Mouse (Mus musculus) forebrain, embryonic 12.5 days (tissue): ENCODE measurements around the gene Cela3a. TPM values are rescaled to one million over a fixed set of nuclear protein-coding genes. Genes with fewer than 3 reads are reported as not detected.

Source experiments
- ATAC-seq: fragments of 200-750 bp; cut with Nextera tagmentation; 2 replicates; pipeline ENCODE4 v1.8.0; 2017; ENCODE audit warnings: moderate TSS enrichment; ENCODE audit not compliant: low FRiP score
- H3K27ac ChIP-seq: fragments of 300-500 bp; sonication (generic); 2 replicates; pipeline ENCODE4 v1.5.1; 2016; ENCODE audit warnings: mild to moderate bottlenecking
- H3K27me3 ChIP-seq: fragments of 300-500 bp; sonication (generic); 2 replicates; pipeline ENCODE4 v1.6.1; 2016; ENCODE audit warnings: mild to moderate bottlenecking
- H3K36me3 ChIP-seq: fragments of 300-500 bp; sonication (generic); replicated peaks from 2 replicates; pipeline ENCODE4 v1.6.1; 2016; ENCODE audit warnings: mild to moderate bottlenecking
- H3K4me1 ChIP-seq: fragments of 300-500 bp; sonication (generic); 2 replicates; pipeline ENCODE4 v1.6.1; 2016
- H3K4me2 ChIP-seq: fragments of 300-500 bp; sonication (generic); 2 replicates; pipeline ENCODE4 v1.6.1; 2016; ENCODE audit warnings: mild to moderate bottlenecking, moderate library complexity
- H3K4me3 ChIP-seq: fragments of 300-500 bp; sonication (generic); replicated peaks from 2 replicates; pipeline ENCODE4 v1.5.1; 2016; ENCODE audit warnings: mild to moderate bottlenecking
- H3K9ac ChIP-seq: fragments of 300-500 bp; sonication (generic); 2 replicates; pipeline ENCODE4 v1.6.1; 2016; ENCODE audit warnings: mild to moderate bottlenecking
- H3K9me3 ChIP-seq: fragments of 300-500 bp; sonication (generic); 2 replicates; pipeline ENCODE4 v1.6.1; 2016
- WGBS: fragments of 180-500 bp; shearing (Covaris S2); methylation state at CpG from one replicate; pipeline ENCODE4 v1.1.7; 2016; 5-methylcytosine and 5-hydroxymethylcytosine counted together
- polyA plus RNA-seq: library from polyadenylated mRNA; unstranded; fragments of >200 nt; fragmentation: Nextera tagmentation; extraction: Ambion mirVana; gene quantifications from 2 replicates; pipeline ENCODE4 v1.2.1, GENCODE M21; 2016

Gene Cela3a
- not detected in 2 replicates for polyA plus RNA-seq

DNA sequence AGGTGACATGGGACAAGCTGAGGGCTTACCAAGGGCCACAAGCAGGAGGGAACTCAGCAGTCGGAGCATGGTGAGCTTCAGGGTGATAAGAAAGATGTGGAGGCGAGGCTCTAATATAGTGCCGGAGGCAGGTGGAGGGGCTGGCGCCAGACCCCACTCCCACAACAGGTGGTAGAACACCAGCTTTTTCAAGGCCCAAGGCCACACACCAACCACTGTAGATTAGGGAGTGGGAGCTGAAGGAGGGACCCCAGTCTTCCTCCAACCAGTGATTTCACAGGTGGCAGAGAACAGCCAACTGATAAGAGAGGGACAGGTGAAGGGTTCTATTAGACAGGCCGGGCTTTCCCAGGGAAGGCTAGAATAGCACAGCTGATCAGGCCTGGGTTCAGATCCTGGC is at the start of gene Cela3a:
Gene Cela3a (minus strand): TSS at position 101 of the 400 bp plus-strand sequence.
- no peak within 1 kb of the TSS for H3K4me2 ChIP-seq
- no peak within 1 kb of the TSS for H3K9ac ChIP-seq
- ATAC-seq = no peak
- no peak within 1 kb of the TSS for H3K27ac ChIP-seq
- H3K4me3 ChIP-seq = no peak within 1 kb of the TSS
- H3K36me3 ChIP-seq = no peaks in the 10 kb centered on the region
- no peaks in the 10 kb centered on the region for H3K9me3 ChIP-seq
- no peaks in the 10 kb centered on the region for H3K4me1 ChIP-seq
- no peaks in the 10 kb centered on the region for H3K27me3 ChIP-seq
- 92% methylated on average over 5 of the region's 5 CpGs for WGBS

DNA sequence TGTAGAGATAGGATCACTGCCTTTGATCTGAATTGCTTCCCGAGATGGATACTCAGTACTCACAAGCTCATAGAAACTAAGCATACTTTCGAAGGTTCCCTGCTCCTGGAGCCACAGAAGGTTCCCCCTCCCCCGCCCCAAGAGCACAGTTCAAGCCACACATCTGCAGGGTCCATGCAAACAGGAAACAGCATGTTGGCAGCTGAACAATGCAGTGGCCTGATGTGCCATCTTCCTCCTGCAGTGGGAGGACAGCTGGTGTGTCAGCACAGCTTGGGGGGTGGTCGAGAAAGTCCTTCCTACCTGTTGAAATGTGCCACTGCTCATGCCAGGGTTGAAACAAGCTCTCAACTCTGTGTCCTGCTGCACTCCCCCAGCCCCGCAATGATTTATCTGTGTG is 49.3 kb upstream of the Cela3a start:
- Histone ChIP-seq H3K4me3 (no peak overlapping the region), H3K9ac (no peak overlapping the region), H3K4me2 (no peak overlapping the region), H3K36me3 (no peaks in the 10 kb centered on the region), H3K27me3 (no peaks in the 10 kb centered on the region), H3K4me1 (peaks cover 7% of the 10 kb centered on the region; the same call in 1 of the 2 replicates), H3K9me3 (no peaks in the 10 kb centered on the region), H3K27ac (no peak overlapping the region)
- ATAC-seq = no peak
- 74% methylated on average over 5 of the region's 5 CpGs for WGBS

DNA sequence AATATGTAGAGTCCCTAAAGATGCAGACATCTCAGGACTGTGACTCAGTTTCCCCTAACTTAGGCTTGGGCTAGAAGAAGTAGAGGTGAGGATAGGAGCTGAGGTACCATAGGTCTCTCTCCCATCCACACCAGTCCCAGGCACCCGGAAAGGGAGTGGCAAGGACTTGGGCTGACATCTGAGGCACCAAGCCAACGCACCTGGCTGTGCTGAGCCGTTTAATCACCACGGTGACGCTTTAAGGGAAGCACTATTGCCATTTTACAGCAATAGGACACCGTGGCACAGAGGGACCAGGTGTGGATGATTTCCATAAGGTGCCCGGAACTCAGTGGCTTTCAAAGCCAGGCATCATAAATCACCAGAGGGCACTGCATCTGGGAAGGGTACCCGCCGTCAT is 48.7 kb upstream of the Cela3a start:
- Histone ChIP-seq H3K27me3 (no peaks in the 10 kb centered on the region), H3K36me3 (no peaks in the 10 kb centered on the region), H3K4me1 (peaks cover 7% of the 10 kb centered on the region; the same call in 1 of the 2 replicates), H3K4me2 (no peak overlapping the region), H3K4me3 (no peak overlapping the region), H3K9me3 (no peaks in the 10 kb centered on the region), H3K27ac (no peak overlapping the region), H3K9ac (no peak overlapping the region)
- 89% methylated on average over 9 of the region's 9 CpGs for WGBS
- no peak for ATAC-seq

GRCm38 (mm10) chr4:137457292-137457691 is 47.7 kb upstream of the Cela3a start:
- no peaks in the 10 kb centered on the region for H3K27me3 ChIP-seq
- WGBS = 80% methylated on average over 4 of the region's 4 CpGs
- H3K4me3 ChIP-seq = no peak overlapping the region
- no peaks in the 10 kb centered on the region for H3K9me3 ChIP-seq
- no peak for ATAC-seq
- no peak overlapping the region for H3K27ac ChIP-seq
- H3K4me2 ChIP-seq = no peak overlapping the region
- H3K36me3 ChIP-seq = no peaks in the 10 kb centered on the region
- H3K9ac ChIP-seq = no peak overlapping the region
- peaks cover 7% of the 10 kb centered on the region; the same call in 1 of the 2 replicates for H3K4me1 ChIP-seq

- Histone ChIP-seq H3K4me1 (peaks cover 7% of the 10 kb centered on the region; the same call in 1 of the 2 replicates), H3K27ac (no peak overlapping the region), H3K27me3 (no peaks in the 10 kb centered on the region), H3K4me2 (no peak overlapping the region), H3K9me3 (no peaks in the 10 kb centered on the region), H3K4me3 (no peak overlapping the region), H3K36me3 (no peaks in the 10 kb centered on the region), H3K9ac (no peak overlapping the region)
- WGBS = 88% methylated on average over 12 of the region's 12 CpGs
- ATAC-seq = no peak
These were observed 47.0 kb upstream of the Cela3a start for GRCm38 (mm10) chr4:137456581-137456980.

DNA sequence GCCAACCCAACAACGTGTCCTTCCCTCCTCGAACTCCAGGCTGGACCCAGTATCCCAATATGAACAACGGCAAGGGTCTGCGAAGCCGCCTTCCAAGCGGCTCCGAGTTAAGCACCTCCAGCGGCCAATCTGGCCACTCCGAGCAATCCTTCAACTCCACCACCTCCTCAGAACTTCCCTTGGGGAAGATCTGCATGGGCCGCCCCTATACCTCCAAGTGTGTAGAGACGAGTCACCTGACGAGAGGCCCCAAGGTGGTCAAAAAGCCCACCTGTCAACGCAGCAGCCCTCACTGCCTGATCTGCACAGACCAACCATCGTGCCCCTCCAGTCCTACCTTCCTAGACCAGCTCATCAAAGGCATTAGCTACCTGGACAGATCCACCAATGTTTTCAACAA is 45.0 kb upstream of the Cela3a start:
- H3K4me3 ChIP-seq = no peak overlapping the region
- H3K9ac ChIP-seq = no peak overlapping the region
- no peak overlapping the region for H3K4me2 ChIP-seq
- no peak overlapping the region for H3K27ac ChIP-seq
- no peak for ATAC-seq
- H3K36me3 ChIP-seq = no peaks in the 10 kb centered on the region
- H3K9me3 ChIP-seq = no peaks in the 10 kb centered on the region
- no peaks in the 10 kb centered on the region for H3K27me3 ChIP-seq
- 0 out of 2 replicates have a peak, but pooled peaks cover 2% of the 10 kb centered on the region for H3K4me1 ChIP-seq
- 92% methylated on average over 14 of the region's 14 CpGs for WGBS

GRCm38 (mm10) chr4:137453234-137453767 is 43.7 kb upstream of the Cela3a start, which contains the start of gene 1700013G24Rik:
Gene 1700013G24Rik, plus strand, starts transcription at chr4:137453284.
- ATAC-seq = no peak
- Histone ChIP-seq H3K36me3 (no peaks in the 10 kb centered on the region), H3K4me1 (peaks cover 8% of the 10 kb centered on the region), H3K27ac (no peak within 1 kb of the TSS), H3K27me3 (no peaks in the 10 kb centered on the region), H3K9ac (no peak within 1 kb of the TSS), H3K4me3 (no peak within 1 kb of the TSS), H3K4me2 (no peak within 1 kb of the TSS), H3K9me3 (no peaks in the 10 kb centered on the region)
- 85% methylated on average over 8 of the region's 8 CpGs for WGBS

DNA sequence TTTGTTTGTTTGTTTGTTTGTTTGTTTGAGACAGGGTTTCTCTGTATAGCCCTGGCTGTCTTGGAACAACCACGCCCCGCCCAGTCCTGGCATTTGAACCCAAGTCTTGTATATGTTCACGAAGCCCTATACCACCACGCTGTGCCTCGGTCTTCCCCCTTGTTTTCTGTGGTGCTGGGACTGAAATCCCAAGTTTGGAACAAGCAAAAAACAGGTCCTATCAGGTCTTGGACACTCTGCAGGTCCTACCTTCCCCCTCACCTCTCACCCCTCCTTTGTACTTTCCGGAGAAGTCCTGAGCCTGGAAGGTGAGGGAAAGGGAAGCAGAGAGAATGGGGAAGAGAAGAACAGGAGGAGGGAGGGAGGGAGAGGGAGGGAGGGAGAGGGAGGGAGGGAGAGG is 42.6 kb upstream of the Cela3a start:
- no peak for ATAC-seq
- H3K27ac ChIP-seq = no peak overlapping the region
- H3K9me3 ChIP-seq = no peaks in the 10 kb centered on the region
- no peak overlapping the region for H3K4me3 ChIP-seq
- peaks cover 12% of the 10 kb centered on the region for H3K4me1 ChIP-seq
- no peak overlapping the region for H3K9ac ChIP-seq
- H3K4me2 ChIP-seq = no peak overlapping the region
- H3K36me3 ChIP-seq = no peaks in the 10 kb centered on the region
- no peaks in the 10 kb centered on the region for H3K27me3 ChIP-seq
- WGBS = 92% methylated on average over 6 of the region's 6 CpGs

GRCm38 (mm10) chr4:137449715-137450114 is 40.1 kb upstream of the Cela3a start:
- no peaks in the 10 kb centered on the region for H3K9me3 ChIP-seq
- ATAC-seq = no peak
- H3K4me3 ChIP-seq = no peak overlapping the region
- H3K4me2 ChIP-seq = no peak overlapping the region
- H3K27me3 ChIP-seq = no peaks in the 10 kb centered on the region
- WGBS = 87% methylated on average over 10 of the region's 10 CpGs
- H3K36me3 ChIP-seq = no peaks in the 10 kb centered on the region
- H3K4me1 ChIP-seq = peaks cover 10% of the 10 kb centered on the region
- H3K9ac ChIP-seq = no peak overlapping the region
- no peak overlapping the region for H3K27ac ChIP-seq

GRCm38 (mm10) chr4:137449132-137449531 is 39.5 kb upstream of the Cela3a start:
- Histone ChIP-seq H3K27ac (no peak overlapping the region), H3K27me3 (no peaks in the 10 kb centered on the region), H3K4me3 (no peak overlapping the region), H3K9me3 (no peaks in the 10 kb centered on the region), H3K4me1 (peaks cover 10% of the 10 kb centered on the region), H3K36me3 (no peaks in the 10 kb centered on the region), H3K4me2 (no peak overlapping the region), H3K9ac (no peak overlapping the region)
- 67% methylated on average over 2 of the region's 2 CpGs for WGBS
- ATAC-seq = no peak

- no peak for ATAC-seq
- Histone ChIP-seq H3K4me2 (no peak overlapping the region), H3K9me3 (no peaks in the 10 kb centered on the region), H3K9ac (no peak overlapping the region), H3K27me3 (no peaks in the 10 kb centered on the region), H3K36me3 (no peaks in the 10 kb centered on the region), H3K4me1 (peaks cover 10% of the 10 kb centered on the region), H3K27ac (no peak overlapping the region), H3K4me3 (no peak overlapping the region)
- 57% methylated on average over 2 of the region's 2 CpGs for WGBS
These were observed 39.0 kb upstream of the Cela3a start for GRCm38 (mm10) chr4:137448641-137449040.

DNA sequence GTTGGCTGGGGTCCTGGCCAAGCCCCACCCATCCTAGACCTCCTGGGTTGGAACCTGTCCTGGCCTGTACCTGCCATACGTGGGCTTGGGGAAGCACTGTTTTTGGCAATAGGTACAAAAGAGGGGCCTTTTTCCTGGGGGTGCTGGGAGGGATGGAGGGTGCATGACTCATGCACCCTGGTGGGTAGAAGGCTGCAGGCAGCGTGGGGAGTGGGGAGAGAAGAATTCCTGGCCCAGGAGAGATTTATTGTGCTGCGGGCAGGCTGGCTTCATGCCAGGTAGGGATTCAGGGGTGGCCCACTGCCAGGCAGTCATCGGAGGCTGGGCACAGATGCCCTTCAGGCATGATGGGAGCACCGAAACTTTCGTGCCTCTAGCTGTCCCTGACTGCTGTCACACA is 38.6 kb upstream of the Cela3a start:
- H3K4me1 ChIP-seq = peaks cover 10% of the 10 kb centered on the region
- H3K9me3 ChIP-seq = no peaks in the 10 kb centered on the region
- H3K36me3 ChIP-seq = no peaks in the 10 kb centered on the region
- ATAC-seq = no peak
- no peak overlapping the region for H3K9ac ChIP-seq
- no peak overlapping the region for H3K4me3 ChIP-seq
- 54% methylated on average over 6 of the region's 6 CpGs for WGBS
- no peaks in the 10 kb centered on the region for H3K27me3 ChIP-seq
- H3K4me2 ChIP-seq = no peak overlapping the region
- no peak overlapping the region for H3K27ac ChIP-seq

DNA sequence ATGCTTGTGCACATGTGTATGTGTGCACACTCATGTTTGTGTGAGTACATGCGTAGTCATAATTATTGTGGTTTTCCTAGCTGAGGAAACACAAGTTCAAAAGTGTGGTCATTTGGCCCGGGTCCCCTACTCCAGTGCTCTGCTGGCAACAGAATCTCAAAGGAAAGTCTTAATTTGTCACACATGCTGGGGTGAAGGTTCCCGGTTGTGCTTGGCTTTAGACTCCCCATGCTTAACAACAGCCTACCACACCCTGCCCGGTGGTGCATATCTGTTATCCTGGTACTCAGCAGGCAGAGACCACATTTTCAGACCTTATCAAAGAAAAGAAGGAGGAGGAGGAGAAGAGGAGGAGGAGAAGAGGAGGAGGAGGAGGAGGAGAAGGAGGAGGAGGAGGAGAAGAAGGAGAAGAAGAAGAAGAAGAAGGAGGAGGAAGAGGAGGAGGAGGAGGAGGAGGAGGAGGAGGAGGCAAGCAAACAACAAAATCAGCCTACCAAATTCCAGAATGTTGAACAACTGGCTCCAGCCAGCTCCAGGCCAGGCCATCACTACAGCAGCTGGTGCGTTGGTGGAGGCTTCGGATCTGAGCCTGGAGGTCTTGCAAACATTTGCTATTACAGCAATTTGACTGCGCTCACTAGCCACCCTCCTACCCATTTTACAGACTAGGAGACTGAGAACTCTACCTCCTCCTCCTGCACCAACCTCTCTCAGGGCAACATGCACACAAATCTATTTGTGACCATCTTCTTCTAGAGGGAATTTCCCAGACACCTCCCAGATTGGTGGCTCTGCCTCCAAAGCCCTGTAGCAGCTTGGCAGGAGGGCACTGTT is 38.0 kb upstream of the Cela3a start:
- WGBS = 78% methylated on average over 7 of the region's 7 CpGs
- no peak for ATAC-seq

More for the DNA sequence above, 38.0 kb upstream of the Cela3a start:
- Histone ChIP-seq H3K27me3 (no peaks in the 10 kb centered on the region), H3K9ac (no peak overlapping the region), H3K4me1 (peaks cover 10% of the 10 kb centered on the region), H3K27ac (no peak overlapping the region), H3K9me3 (no peaks in the 10 kb centered on the region), H3K4me3 (no peak overlapping the region), H3K36me3 (no peaks in the 10 kb centered on the region), H3K4me2 (no peak overlapping the region)
